Mouse (Mus musculus) kidney, adult 2 months (tissue): ENCODE data around the gene Nr2c2.

Experiments used
- CTCF ChIP-seq: fragments of 200-500 bp; conservative IDR thresholded peaks from 2 replicates; pipeline ENCODE4 v1.5.1; 2011; ENCODE audit warnings: low read depth, mild to moderate bottlenecking, control low read depth, low read length, moderate library complexity, mixed read lengths; ENCODE audit not compliant: insufficient read depth, insufficient read length
- POLR2A ChIP-seq: fragments of 200-500 bp; IDR thresholded peaks from one replicate; pipeline ENCODE4 v1.6.1; 2011; ENCODE audit warnings: low read depth, low read length, control low read depth

- TF ChIP-seq CTCF (no peak), POLR2A (no peak)
These were observed 29.5 kb upstream of the Nr2c2 start for GRCm38 (mm10) chr6:92061725-92062124.
